Mouse (Mus musculus) small intestine, adult 2 months (tissue): ENCODE results near the gene Rmnd5a.

Experiments used
- CTCF ChIP-seq: fragments of 200-500 bp; IDR thresholded peaks from 2 replicates; pipeline ENCODE4 v1.5.1; 2012; ENCODE audit warnings: low read depth, mild to moderate bottlenecking, control low read depth, inconsistent platforms, low read length, moderate library complexity, mixed read lengths; ENCODE audit not compliant: insufficient replicate concordance, insufficient read length; ENCODE audit errors: extremely low read depth
- POLR2A ChIP-seq: fragments of 200-500 bp; IDR thresholded peaks from 2 replicates; pipeline ENCODE4 v1.6.1; 2012; ENCODE audit warnings: low read depth, mild to moderate bottlenecking, control low read depth, inconsistent platforms, low read length, moderate library complexity

- TF ChIP-seq CTCF (no peak), POLR2A (no peak)
Measured at GRCm38 (mm10) chr6:71445560-71445959, 5.1 kb upstream of the Rmnd5a start.
